Mouse (Mus musculus) megakaryocyte, embryonic 14.5 days (primary cell): ENCODE measurements around the gene Suco.

ENCODE experiments used
- FLI1 ChIP-seq: IDR thresholded peaks from 2 replicates; pipeline ENCODE4 v1.6.1; 2012; ENCODE audit warnings: low read length, inconsistent platforms, mixed read lengths
- GATA1 ChIP-seq: IDR thresholded peaks from 3 replicates; pipeline ENCODE4 v1.6.1; 2012; ENCODE audit warnings: mixed read lengths, low read length, inconsistent platforms, borderline replicate concordance

DNA sequence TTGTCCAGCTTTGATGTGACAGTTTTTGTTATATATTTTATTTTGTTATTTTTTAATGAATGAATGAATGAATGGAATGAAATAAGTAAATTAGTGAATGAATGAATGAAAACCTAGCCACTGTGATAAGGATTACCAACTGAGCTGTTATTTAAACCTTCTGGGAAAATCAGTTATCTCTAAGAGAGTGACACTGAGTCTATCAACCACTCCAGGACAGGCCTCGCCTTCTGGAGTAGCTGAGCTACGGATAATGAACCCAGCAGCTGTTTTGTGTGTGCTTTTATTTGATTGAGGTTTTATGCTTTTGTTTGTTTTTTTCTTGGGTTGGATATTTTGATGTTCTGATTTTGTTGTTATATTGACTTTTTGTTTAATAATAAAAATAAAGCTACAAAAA, 105.2 kb downstream of the Suco start:
- no peak for TF ChIP-seq FLI1
- TF ChIP-seq GATA1: no peak
